Mouse (Mus musculus): ENCODE data around the gene Isy1.

DNA sequence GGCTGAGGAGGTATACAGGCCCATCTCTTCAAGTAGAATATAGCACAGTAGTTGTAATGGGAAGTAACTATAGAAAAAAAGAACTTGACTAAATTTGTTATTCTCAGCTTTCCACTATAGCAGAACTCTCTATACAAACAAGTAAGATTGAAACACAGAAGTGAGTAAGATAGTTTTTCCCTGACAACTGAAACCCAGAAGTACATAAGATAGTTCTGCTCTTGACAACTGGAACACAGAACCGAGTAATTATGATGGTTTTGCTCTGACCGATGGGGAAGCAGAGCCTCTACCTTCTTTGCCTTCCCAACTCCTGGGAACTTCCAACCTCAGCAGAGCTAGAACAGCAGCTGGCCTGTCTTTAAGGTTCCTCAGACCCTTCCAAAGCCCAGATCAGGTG lies 29.5 kb downstream of the Isy1 start:
- TF ChIP-seq E2F4 (IDR thresholded peaks at IDR 0.05; ENCODE audit: insufficient read depth): no peak
- TF ChIP-seq MYOD1 (IDR thresholded peaks at IDR 0.05; ENCODE audit: control insufficient read depth in 1 of 3, insufficient read length in 2 of 3, low read depth in 2 of 3): no peak
- TF ChIP-seq POLR2A (IDR thresholded peaks at IDR 0.05; ENCODE audit: insufficient read length, low read depth): no peak
- TF ChIP-seq TCF12 (IDR thresholded peaks at IDR 0.05; ENCODE audit: insufficient read depth, poor library complexity, severe bottlenecking): no peak
- TF ChIP-seq SRF (IDR thresholded peaks at IDR 0.05; ENCODE audit: control insufficient read depth, insufficient read length, low read depth): no peak
- no peak for TF ChIP-seq POLR2AphosphoS2 (IDR thresholded peaks at IDR 0.05; ENCODE audit: insufficient read length, low read depth)
- TF ChIP-seq USF1 (IDR thresholded peaks at IDR 0.05; ENCODE audit: low read depth): no peak
- TF ChIP-seq MAX (IDR thresholded peaks at IDR 0.05; ENCODE audit: low read depth): no peak
